Mouse (Mus musculus): ENCODE measurements at regions not wholly inside any gene's neighbourhood (a gene's known extent, or its start where the extent isn't known, plus 50 kb on each side); places are given as distances from the start of the nearest gene placed in this dataset.
"Not testable (repeated sequence)": the region's sequence is repeated elsewhere in the genome, so short reads cannot be mapped to it uniquely, and the experiment has no call there.

- no peak overlapping the region for H3K4me2 ChIP-seq
- no peaks in the 10 kb centered on the region for H3K36me3 ChIP-seq (ENCODE audit: poor library complexity, severe bottlenecking)
- H3K9ac ChIP-seq: no peak overlapping the region
- H3K27ac ChIP-seq: no peak overlapping the region
- H3K27me3 ChIP-seq: no peaks in the 10 kb centered on the region
- no peak overlapping the region for H3K4me3 ChIP-seq
- no peaks in the 10 kb centered on the region for H3K9me3 ChIP-seq (replicated peaks)
- H3K4me1 ChIP-seq: no peaks in the 10 kb centered on the region
- ATAC-seq: no peak
- 93% methylated on average over 3 of the region's 3 CpGs for WGBS
Measured at GRCm38 (mm10) chr5:52008942-52009341, 181.4 kb downstream of the Dhx15 start.

- Histone ChIP-seq H3K9ac (no peak overlapping the region), H3K9me3 (replicated peaks) (no peaks in the 10 kb centered on the region), H3K27me3 (no peaks in the 10 kb centered on the region), H3K27ac (no peak overlapping the region), H3K4me3 (no peak overlapping the region), H3K36me3 (ENCODE audit: poor library complexity, severe bottlenecking) (no peaks in the 10 kb centered on the region), H3K4me2 (no peak overlapping the region), H3K4me1 (no peaks in the 10 kb centered on the region)
- WGBS: 76% methylated on average over 3 of the region's 3 CpGs
- no peak for ATAC-seq
Measured at GRCm38 (mm10) chr5:52006843-52007242, 183.5 kb downstream of the Dhx15 start.

- ATAC-seq: peak; percentile 48
- H3K4me3 ChIP-seq: no peak overlapping the region; the same call in 1 of the 2 replicates
- WGBS: 5% methylated on average over 10 of the region's 10 CpGs
- H3K36me3 ChIP-seq (ENCODE audit: poor library complexity, severe bottlenecking): no peaks in the 10 kb centered on the region
- H3K4me1 ChIP-seq: peaks cover 12% of the 10 kb centered on the region
- H3K4me2 ChIP-seq: peak overlapping the region; percentile 41
- H3K9me3 ChIP-seq (replicated peaks): no peaks in the 10 kb centered on the region
- no peak overlapping the region for H3K9ac ChIP-seq
- no peak overlapping the region for H3K27ac ChIP-seq
- H3K27me3 ChIP-seq: peaks cover 17% of the 10 kb centered on the region; the same call in 1 of the 2 replicates
Measured at GRCm38 (mm10) chr5:51990847-51991610, 199.3 kb downstream of the Dhx15 start.

DNA sequence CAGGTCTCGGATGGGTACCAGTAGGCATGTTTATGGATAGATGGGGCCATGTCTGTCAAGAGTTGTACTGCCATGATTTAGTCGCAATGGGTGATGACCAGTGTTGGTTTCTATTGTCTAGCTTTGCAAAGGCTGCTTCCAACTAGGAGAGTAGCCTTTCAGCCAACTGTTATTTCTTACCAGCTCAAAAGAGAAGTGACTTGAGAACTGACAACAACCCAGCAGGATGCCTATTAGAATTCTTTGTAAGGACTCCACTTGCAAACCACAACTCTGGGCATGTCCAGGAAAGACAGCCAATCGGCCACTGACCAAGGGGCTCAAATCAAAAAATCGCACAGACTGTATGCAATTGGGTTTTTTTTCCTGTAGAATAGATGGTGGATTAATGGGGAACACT, 200.9 kb downstream of the Dhx15 start:
- WGBS: 18% methylated on average over 4 of the region's 4 CpGs
- Histone ChIP-seq H3K4me3 (no peak overlapping the region), H3K9ac (no peak overlapping the region), H3K27ac (no peak overlapping the region), H3K36me3 (ENCODE audit: poor library complexity, severe bottlenecking) (no peaks in the 10 kb centered on the region), H3K9me3 (replicated peaks) (no peaks in the 10 kb centered on the region), H3K27me3 (peaks cover 17% of the 10 kb centered on the region; the same call in 1 of the 2 replicates), H3K4me2 (no peak overlapping the region), H3K4me1 (peaks cover 12% of the 10 kb centered on the region)
- no peak for ATAC-seq

- Histone ChIP-seq H3K4me2 (no peak overlapping the region), H3K4me1 (peaks cover 12% of the 10 kb centered on the region), H3K9ac (no peak overlapping the region), H3K27me3 (peaks cover 13% of the 10 kb centered on the region; the same call in 1 of the 2 replicates), H3K4me3 (no peak overlapping the region), H3K9me3 (replicated peaks) (no peaks in the 10 kb centered on the region), H3K27ac (no peak overlapping the region), H3K36me3 (ENCODE audit: poor library complexity, severe bottlenecking) (no peaks in the 10 kb centered on the region)
- no peak for ATAC-seq
- 68% methylated on average over 6 of the region's 6 CpGs for WGBS
Measured at GRCm38 (mm10) chr5:51988913-51989312, 201.4 kb downstream of the Dhx15 start.

- Histone ChIP-seq H3K27me3 (0 out of 2 replicates have a peak, but pooled peaks cover 6% of the 10 kb centered on the region), H3K9me3 (replicated peaks) (no peaks in the 10 kb centered on the region), H3K4me3 (no peak overlapping the region), H3K4me1 (no peaks in the 10 kb centered on the region), H3K9ac (no peak overlapping the region), H3K27ac (no peak overlapping the region), H3K36me3 (ENCODE audit: poor library complexity, severe bottlenecking) (no peaks in the 10 kb centered on the region), H3K4me2 (no peak overlapping the region)
- 91% methylated on average over 6 of the region's 6 CpGs for WGBS
- no peak for ATAC-seq
Measured at GRCm38 (mm10) chr5:51984966-51985365, 205.3 kb downstream of the Dhx15 start.

- H3K27ac ChIP-seq: no peak overlapping the region
- ATAC-seq: no peak
- H3K9ac ChIP-seq: no peak overlapping the region
- H3K4me1 ChIP-seq: no peaks in the 10 kb centered on the region
- WGBS: 89% methylated on average over 7 of the region's 7 CpGs
- H3K9me3 ChIP-seq (replicated peaks): no peaks in the 10 kb centered on the region
- no peak overlapping the region for H3K4me2 ChIP-seq
- 0 out of 2 replicates have a peak, but pooled peaks cover 2% of the 10 kb centered on the region for H3K27me3 ChIP-seq
- no peak overlapping the region for H3K4me3 ChIP-seq
- H3K36me3 ChIP-seq (ENCODE audit: poor library complexity, severe bottlenecking): no peaks in the 10 kb centered on the region
Measured at GRCm38 (mm10) chr5:51982780-51983179, 207.5 kb downstream of the Dhx15 start.

- no peak for ATAC-seq
- Histone ChIP-seq H3K4me3 (no peak overlapping the region), H3K4me2 (no peak overlapping the region), H3K9ac (no peak overlapping the region), H3K9me3 (replicated peaks) (no peaks in the 10 kb centered on the region), H3K27me3 (no peaks in the 10 kb centered on the region), H3K4me1 (no peaks in the 10 kb centered on the region), H3K36me3 (ENCODE audit: poor library complexity, severe bottlenecking) (no peaks in the 10 kb centered on the region), H3K27ac (no peak overlapping the region)
- 64% methylated on average over 5 of the region's 5 CpGs for WGBS
Measured at GRCm38 (mm10) chr5:51980901-51981300, 209.4 kb downstream of the Dhx15 start.

GRCm38 (mm10) chr5:51952499-51952898, 237.8 kb downstream of the Dhx15 start:
- Histone ChIP-seq H3K9me3 (replicated peaks) (no peaks in the 10 kb centered on the region), H3K27me3 (no peaks in the 10 kb centered on the region), H3K27ac (no peak overlapping the region), H3K4me3 (no peak overlapping the region), H3K9ac (no peak overlapping the region), H3K4me2 (no peak overlapping the region), H3K4me1 (no peaks in the 10 kb centered on the region), H3K36me3 (ENCODE audit: poor library complexity, severe bottlenecking) (no peaks in the 10 kb centered on the region)
- ATAC-seq: peak; percentile 41; the same call in 1 of the 2 replicates
- 68% methylated on average over 5 of the region's 5 CpGs for WGBS

GRCm38 (mm10) chr5:51949996-51950395, 240.3 kb downstream of the Dhx15 start:
- Histone ChIP-seq H3K27ac (no peak overlapping the region), H3K9me3 (replicated peaks) (no peaks in the 10 kb centered on the region), H3K4me2 (no peak overlapping the region), H3K27me3 (no peaks in the 10 kb centered on the region), H3K4me3 (no peak overlapping the region), H3K9ac (no peak overlapping the region), H3K36me3 (ENCODE audit: poor library complexity, severe bottlenecking) (no peaks in the 10 kb centered on the region), H3K4me1 (no peaks in the 10 kb centered on the region)
- WGBS: 89% methylated on average over 5 of the region's 5 CpGs
- ATAC-seq: no peak

GRCm38 (mm10) chr5:51946062-51946461, 244.3 kb downstream of the Dhx15 start:
- Histone ChIP-seq H3K4me2 (no peak overlapping the region), H3K27me3 (no peaks in the 10 kb centered on the region), H3K4me3 (no peak overlapping the region), H3K36me3 (ENCODE audit: poor library complexity, severe bottlenecking) (no peaks in the 10 kb centered on the region), H3K9ac (no peak overlapping the region), H3K4me1 (no peaks in the 10 kb centered on the region), H3K9me3 (replicated peaks) (no peaks in the 10 kb centered on the region), H3K27ac (no peak overlapping the region)
- 90% methylated on average over 3 of the region's 3 CpGs for WGBS
- ATAC-seq: no peak

DNA sequence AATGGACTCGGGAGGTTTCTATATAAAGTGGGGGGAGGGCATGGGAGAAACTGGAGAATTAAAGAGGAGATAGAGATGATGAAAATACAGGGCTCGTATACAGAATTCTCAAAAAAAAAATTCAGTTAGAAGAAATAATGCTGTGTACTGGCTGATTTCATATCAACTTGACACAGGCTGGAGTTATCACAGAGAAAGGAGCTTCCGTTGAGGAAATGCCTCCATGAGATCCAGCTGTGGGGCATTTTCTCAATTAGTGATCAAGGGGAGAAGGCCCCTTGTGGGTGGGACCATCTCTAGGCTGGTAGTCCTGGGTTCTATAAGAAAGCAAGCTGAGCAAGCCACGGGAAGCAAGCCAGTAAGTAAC, 248.4 kb downstream of the Dhx15 start:
- H3K4me2 ChIP-seq; H3K36me3 ChIP-seq (ENCODE audit: poor library complexity, severe bottlenecking); H3K9me3 ChIP-seq (replicated peaks); H3K27me3 ChIP-seq; H3K9ac ChIP-seq; H3K4me3 ChIP-seq; ATAC-seq; H3K4me1 ChIP-seq; H3K27ac ChIP-seq: not testable (repeated sequence)
- WGBS: 73% methylated on average over 4 of the region's 4 CpGs

Data from forebrain, embryonic 13.5 days (tissue).